Mouse (Mus musculus) CD4-positive, CD25-positive, alpha-beta regulatory T cell, adult 4 months (primary cell): ENCODE measurements at regions not wholly inside any gene's neighbourhood (a gene's known extent, or its start where the extent isn't known, plus 50 kb on each side); places are given as distances from the start of the nearest gene placed in this dataset.
A peak's percentile ranks its signal among the peaks of the same experiment; 100 is the strongest.

Experiments
- ATAC-seq: one replicate; pipeline ENCODE4 v1.8.0; 2017

DNA sequence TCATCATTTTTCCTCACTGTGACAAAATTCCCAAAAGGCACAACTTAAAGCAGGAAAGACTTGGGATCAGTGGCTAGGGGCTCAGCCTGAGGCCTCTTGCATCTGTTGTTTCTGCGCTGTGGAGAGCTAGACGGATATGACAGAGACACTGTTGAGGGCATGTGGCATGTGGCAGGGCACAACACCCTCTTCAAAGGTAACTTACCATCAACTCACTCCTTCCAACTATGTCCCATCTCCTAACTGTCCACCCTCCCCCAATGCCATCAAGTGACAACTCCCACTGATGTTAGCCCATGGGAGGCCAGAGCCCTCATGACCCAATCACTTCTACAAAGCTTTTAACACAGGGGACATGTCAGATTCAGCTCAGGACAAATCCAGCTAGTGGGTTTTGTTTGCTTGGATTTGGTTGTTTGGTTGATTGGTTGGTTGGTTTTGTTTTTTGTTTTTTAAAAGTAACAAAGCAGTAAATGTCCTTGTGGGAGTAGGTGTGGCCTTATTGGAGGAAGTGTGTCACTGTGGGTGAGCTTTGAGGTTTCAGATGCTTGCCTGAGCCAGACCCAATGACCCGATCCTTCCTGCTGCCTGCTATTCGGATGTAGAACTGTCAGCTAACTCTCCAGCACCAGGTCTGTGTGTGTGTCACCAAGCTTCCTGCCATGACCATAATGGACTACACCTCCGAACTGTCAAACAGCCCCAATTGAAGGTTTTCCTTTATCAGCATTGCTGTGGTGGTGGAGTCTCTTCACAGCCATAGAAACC is 53.2 kb upstream of the Lef1 start:
- ATAC-seq = peak; percentile 96

DNA sequence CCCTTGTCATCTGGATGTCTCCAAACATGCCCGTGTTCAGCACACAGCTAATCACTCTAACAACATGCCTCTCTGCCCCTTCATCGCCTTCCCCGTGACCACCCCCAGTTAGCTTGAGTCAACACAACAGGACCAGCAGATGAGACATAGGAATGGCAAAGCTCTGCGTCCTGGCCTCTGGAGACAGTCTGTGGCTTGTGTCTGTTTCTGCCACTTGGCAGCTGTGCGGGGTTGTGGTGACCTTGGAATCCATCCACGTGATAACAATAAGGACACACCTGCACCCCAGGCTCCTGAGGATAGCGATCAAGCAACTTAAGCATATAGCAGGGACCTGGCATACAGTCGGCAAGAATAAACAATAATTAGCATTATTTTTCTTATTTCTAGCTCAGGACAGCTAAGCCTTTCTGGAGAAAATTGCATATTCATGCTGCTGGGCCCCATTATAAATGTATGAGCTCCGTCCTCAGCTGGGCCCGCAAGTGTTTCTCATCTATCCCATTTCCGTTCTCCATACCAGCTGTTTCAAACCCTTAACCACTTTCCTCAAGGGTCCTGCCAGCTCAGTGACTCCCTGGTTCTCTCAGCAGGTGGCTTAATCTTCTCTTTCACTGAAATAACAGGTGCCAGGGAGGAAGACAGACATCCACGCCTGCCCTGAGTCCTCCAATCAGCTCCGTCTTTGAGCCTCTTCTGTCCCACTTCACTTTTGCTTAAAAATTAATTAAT is 55.9 kb upstream of the Lef1 start:
- no peak for ATAC-seq

DNA sequence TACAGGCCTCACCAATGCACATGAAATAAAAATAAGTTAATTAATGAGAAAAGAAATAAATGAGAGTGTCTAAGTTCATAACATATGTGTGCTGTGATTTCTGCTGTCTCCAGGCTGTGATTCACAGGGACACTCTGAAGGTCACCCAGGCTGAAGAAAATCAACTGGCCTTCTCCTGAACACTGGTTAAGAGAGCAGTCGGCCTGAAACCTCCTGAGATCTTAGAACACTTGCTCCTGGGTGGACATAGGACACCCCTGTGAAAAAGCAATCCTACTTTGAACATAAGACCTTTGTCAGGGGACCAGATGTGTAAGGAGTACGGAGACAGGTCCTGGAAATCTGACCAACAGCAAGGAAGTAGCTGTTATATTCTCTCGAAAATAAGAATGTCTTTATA is 62.6 kb upstream of the Lef1 start:
- no peak for ATAC-seq

GRCm38 (mm10) chr3:131046412-131046811 is 63.9 kb upstream of the Lef1 start:
- ATAC-seq = no peak

DNA sequence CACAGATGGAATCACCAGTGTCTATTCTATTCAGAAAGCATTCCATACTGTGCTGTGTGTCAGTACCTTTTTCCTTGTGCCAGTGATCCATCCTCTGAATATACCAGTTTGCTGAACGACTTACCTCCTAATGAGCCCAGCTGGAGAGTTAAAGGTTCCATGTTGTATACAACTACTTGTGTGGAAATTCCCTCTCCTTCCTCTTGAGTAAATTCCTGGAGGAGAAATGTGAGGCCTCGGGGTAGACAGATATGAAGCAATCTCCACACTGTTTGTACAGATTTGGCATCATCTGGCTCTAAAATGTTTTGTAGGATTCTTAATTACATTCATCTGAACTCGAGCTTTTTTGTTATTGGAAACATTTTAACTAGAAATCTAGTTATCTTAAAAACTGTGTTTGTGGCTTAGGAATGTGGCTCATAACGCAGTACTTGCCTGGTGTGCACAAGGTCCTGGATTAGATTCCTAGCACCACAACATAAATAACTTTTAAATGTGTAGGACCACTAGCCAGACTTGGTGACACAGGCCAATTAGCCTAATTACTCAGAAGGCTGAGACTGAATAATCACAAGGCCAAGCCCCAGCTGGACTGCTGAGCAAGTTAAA is 70.0 kb upstream of the Lef1 start:
- no peak for ATAC-seq

DNA sequence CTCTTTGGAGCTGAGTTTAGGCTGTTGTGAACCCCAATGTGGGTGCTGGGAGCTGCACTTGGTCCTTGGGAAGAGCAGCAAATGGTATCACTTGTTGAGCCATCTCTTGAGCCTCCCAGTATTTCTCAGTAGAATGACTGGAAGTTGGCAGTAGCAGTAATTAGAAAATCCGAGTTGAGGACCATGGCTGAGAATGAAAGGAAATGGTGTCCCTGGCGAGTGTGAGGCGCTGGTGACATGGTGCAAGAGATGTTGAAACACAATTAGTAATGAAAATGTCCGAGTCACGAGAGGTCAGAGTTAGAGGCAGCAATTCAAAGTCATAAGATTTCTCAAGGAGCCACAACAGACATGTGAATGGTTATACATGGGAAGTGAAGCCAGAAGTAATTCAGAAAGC is 73.2 kb upstream of the Lef1 start:
- no peak for ATAC-seq

DNA sequence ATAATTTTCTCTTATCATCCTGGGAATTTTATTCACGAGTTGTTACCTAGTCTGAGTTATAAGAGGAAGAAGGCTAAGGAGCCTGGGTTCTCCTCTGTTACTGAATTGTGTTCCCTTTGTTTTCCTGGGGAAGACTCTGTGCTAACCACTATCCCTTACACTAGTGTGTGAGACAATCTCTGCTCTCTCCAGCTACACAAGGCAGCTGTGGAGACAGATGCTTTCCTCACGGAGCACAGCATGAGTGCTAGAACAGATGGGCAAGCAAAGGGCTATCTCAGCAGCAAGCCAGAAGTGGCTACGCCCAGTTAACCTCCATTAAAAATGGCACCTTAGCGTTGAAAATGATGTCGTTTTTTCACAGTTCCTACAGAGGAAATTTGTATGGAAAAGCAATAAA is 75.5 kb upstream of the Lef1 start:
- ATAC-seq = no peak

DNA sequence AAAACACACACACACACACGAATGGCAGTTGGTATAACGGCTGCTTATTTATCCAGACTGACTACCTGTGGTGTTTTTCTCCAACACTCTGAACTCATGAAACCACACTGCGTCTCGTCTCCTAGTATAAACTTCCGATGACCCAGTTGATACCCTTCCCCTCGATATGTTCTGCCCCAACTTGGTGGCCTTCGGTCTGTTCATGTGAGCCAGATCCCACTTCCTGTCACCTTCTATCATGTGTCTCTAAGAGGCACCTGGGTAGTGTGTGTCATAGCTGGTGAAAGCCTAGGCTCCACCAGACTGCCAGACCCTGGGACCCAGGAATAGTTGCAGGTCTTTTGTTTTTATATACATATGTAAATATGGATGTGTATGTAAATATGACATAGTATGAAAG is 83.9 kb upstream of the Lef1 start:
- ATAC-seq = peak; percentile 84

GRCm38 (mm10) chr3:131019163-131019956 is 90.9 kb upstream of the Lef1 start:
- peak; percentile 87 for ATAC-seq

- ATAC-seq = no peak
Measured at GRCm38 (mm10) chr3:131017899-131018298, 92.4 kb upstream of the Lef1 start.

GRCm38 (mm10) chr3:131016104-131016503 is 94.2 kb upstream of the Lef1 start:
- no peak for ATAC-seq

DNA sequence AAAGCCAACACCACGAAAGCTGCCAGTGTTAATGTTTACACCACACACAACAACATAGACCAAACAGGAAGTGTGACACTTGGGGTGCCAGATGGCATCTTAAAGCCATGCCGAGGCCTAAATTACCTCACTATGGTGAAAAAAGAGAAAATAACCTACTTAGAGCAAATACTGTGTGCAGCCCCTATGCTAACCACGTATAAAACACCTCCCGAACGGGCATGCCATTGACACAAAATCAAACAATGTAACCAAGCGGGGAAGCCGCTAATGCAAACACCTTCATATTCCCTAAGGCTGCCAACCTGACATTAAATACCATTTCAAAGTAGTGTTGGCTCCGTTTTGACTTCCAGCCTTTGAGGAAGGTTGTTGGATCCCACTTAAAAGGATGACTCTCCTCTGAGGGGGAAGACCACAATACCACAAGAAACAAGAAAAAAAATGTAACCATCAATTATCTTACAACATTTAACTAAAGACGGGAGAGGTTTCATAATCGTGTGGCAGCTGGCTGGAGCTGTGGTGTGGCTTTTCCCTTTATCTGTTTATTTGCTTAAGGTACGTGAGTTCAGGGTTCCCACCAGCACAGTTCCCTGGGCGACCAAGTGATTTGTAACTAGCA is 96.1 kb upstream of the Lef1 start:
- peak; percentile 85 for ATAC-seq

GRCm38 (mm10) chr3:131000701-131001100 is 109.6 kb upstream of the Lef1 start:
- no peak for ATAC-seq

- no peak for ATAC-seq
Measured at GRCm38 (mm10) chr3:131000252-131000651, 110.0 kb upstream of the Lef1 start.

GRCm38 (mm10) chr3:130999818-131000217 is 110.5 kb upstream of the Lef1 start:
- ATAC-seq = no peak

DNA sequence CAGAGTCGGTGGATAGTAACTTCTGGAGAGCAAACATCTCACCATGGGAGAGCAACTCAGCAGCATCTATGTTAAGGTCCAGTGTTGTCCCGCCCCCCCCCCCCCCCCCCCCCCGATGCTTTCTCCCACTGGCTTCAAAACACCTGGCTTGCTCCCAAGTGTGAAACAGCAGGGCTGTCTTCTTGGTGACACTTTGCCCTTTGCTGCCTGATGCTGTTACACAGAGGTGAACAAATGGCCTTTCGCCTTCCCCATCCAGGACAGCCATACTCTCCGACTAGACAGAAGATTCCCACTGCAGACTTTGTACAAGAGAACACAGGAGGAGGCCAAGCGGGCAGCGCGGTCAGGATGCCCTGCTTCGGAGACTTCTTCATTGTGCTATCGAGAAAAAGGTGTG is 111.8 kb upstream of the Lef1 start:
- no peak for ATAC-seq

- ATAC-seq = no peak
Measured at GRCm38 (mm10) chr3:130996786-130997185, 113.5 kb upstream of the Lef1 start.

GRCm38 (mm10) chr3:130991971-130992370 is 118.3 kb upstream of the Lef1 start:
- no peak for ATAC-seq

GRCm38 (mm10) chr3:130986708-130987107 is 123.6 kb upstream of the Lef1 start:
- ATAC-seq = no peak

DNA sequence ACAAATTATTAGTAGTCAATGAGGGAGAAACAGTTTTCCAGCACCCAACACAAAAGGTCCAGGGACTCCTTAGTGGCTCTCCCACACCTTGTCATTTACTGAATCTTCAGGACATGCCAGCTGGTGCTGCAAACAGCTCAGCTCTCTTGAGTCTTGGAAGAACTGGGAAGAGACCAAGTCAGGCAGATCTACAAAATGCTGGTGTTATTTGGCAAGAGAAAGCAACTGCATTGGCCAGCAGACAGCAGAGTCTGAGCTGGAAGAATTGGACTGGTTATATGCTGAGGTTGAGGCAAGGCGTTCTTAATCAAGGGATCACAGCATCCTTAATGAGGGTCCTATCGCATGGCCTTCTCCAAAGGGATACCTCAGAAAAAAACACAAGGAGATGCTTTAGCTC is 124.2 kb upstream of the Lef1 start:
- no peak for ATAC-seq

DNA sequence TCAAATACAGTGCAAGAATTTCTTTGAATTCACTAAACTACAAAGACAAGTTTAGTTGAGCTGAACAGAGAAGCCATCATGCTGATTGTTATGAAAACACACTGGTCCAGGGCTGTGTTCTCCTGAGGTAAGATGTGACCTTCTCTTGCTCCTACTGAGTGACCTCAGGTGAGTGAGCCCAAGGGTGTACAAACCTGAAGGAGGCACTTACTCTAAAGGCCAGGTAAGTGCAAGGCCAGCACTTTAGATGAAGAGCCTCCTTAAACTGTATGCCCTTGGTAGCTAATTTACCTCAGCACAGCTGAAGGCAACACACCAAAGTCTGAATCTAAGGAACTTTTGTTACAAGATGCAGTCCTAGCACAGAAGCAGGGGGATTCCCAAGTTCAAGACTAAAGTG is 128.7 kb upstream of the Lef1 start:
- no peak for ATAC-seq

DNA sequence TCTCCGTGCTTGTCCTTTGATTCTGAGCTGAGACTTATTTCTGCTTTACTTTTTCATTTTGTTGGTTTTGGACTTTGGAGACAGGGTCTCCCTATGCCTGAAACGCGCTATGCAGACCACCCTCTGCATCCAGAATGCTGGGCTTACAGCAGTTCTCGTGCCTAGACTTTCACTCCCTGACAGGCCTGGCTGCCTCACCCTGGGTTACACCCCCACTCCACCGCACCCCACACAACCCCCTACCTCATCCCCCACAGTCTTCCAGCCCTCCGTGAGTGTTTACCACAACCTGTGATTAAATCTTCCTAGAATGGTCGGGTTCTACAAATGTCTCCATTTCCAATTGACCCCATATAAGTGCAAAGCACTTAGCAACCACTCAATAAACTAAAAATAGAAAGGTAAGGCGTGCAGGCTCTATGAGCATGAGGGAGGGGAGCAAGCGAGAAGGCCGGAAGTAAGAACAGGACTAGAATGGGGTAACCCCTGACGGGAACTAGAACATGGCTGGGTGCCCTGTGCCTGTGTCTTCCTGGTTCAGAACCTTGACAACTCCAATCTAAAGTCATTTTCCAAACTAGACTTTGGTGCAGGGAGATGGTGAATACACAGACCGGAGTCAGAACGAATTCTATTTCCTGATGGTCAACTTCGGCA is 131.2 kb upstream of the Lef1 start:
- ATAC-seq = peak; percentile 82
